Comparison of ENCODE assay signal across 9 mouse cellular contexts in genomic region chr3:108158383-108159037, GRCm38 (mm10). TPM values are rescaled to one million over a fixed set of nuclear protein-coding genes. Genes with fewer than 3 reads are reported as not detected.
DNase-seq lines count a peak whose midpoint lies in the region; ATAC-seq lines count a peak whose summit lies in the region.
"Had no signal": no experiment of that assay in that cellular context is flagged by ENCODE, and none has a peak within 500 bp of the region (broad histone marks: within the 10 kb centered on the region; RNA-seq: fewer than 3 reads in every experiment).

No protein-coding gene starts in this region.

- ATAC-seq in forebrain, embryonic 12.5 days (ENCODE audit: low FRiP score), result peak; percentile 39; the same call in 1 of the 2 replicates
- peak; percentile 69 for ATAC-seq in heart, embryonic 12.5 days (ENCODE audit: insufficient number of reproducible peaks, low FRiP score)

- no peak overlapping the region for H3K4me2 ChIP-seq in forebrain, embryonic 12.5 days
- peak overlapping the region; percentile 59 for H3K4me2 ChIP-seq in heart, embryonic 12.5 days

- H3K9ac ChIP-seq in forebrain, embryonic 12.5 days, result no peak overlapping the region
- peak overlapping the region; percentile 35; the same call in 1 of the 2 replicates for H3K9ac ChIP-seq in heart, embryonic 12.5 days

- DNase-seq in left cerebral cortex, adult 18-20 months (ENCODE audit: low spot score in 2 of 2), result peak; percentile 54 to 70
- peak; percentile 83 for DNase-seq in right cerebral cortex, adult 18-20 months
- no peak for DNase-seq in kidney, postnatal 10 days
- DNase-seq in adrenal gland, adult 18-20 months (ENCODE audit: low spot score in 2 of 2), result no peak
- DNase-seq in MN1 (ENCODE audit: low spot score), result no peak

- H3K4me1 ChIP-seq in forebrain, embryonic 12.5 days, result peaks cover 20% of the 10 kb centered on the region
- peaks cover 29% of the 10 kb centered on the region for H3K4me1 ChIP-seq in heart, embryonic 12.5 days (replicated peaks)

- no peaks in the 10 kb centered on the region for H3K36me3 ChIP-seq in forebrain, embryonic 12.5 days (replicated peaks)
- H3K36me3 ChIP-seq in heart, embryonic 12.5 days, result no peaks in the 10 kb centered on the region

- no peaks in the 10 kb centered on the region; the same call in 1 of the 2 replicates for H3K27me3 ChIP-seq in forebrain, embryonic 12.5 days
- no peaks in the 10 kb centered on the region for H3K27me3 ChIP-seq in heart, embryonic 12.5 days (replicated peaks)

- no peaks in the 10 kb centered on the region for H3K9me3 ChIP-seq in forebrain, embryonic 12.5 days
- H3K9me3 ChIP-seq in heart, embryonic 12.5 days (replicated peaks), result no peaks in the 10 kb centered on the region

- 52% methylated on average over 9 of the region's 9 CpGs for WGBS in forebrain, embryonic 12.5 days
- WGBS in heart, embryonic 12.5 days, result 37% methylated on average over 9 of the region's 9 CpGs

- H3K27ac ChIP-seq in forebrain, embryonic 12.5 days, result peak overlapping the region; percentile 62
- peak overlapping the region; percentile 66 for H3K27ac ChIP-seq in heart, embryonic 12.5 days (ENCODE audit: poor library complexity, severe bottlenecking)

- H3K4me3 ChIP-seq in forebrain, embryonic 12.5 days (replicated peaks), result no peak overlapping the region
- no peak overlapping the region for H3K4me3 ChIP-seq in heart, embryonic 12.5 days
- H3K4me3 ChIP-seq: erythroblast, embryonic 14.5 days had no signal

RNA-seq across cellular contexts. Expression of gene Gpr61, which starts 3.8 kb away (rescaled TPM):
- 0.44 and 0.63 TPM in 2 replicates for polyA plus RNA-seq in forebrain, embryonic 12.5 days (2016; fragmentation: Nextera tagmentation; extraction: Ambion mirVana)
- 0.19 and 0.27 TPM in 2 replicates for polyA plus RNA-seq in heart, embryonic 12.5 days (2016; fragmentation: Nextera tagmentation; extraction: Ambion mirVana)
- 10 to 100 TPM; 18.4 to 22.3 TPM for total RNA-seq in left cerebral cortex, adult 18-20 months (2021)
- total RNA-seq in adrenal gland, adult 18-20 months (2021), result under 1 TPM; 0.19 to 0.23 TPM
- total RNA-seq: liver, adult 2 months had no signal
- polyA plus RNA-seq: erythroblast, embryonic 14.5 days; liver, adult 2 months had no signal

RNA-seq across cellular contexts. Expression of gene Gnai3, which starts 12.6 kb away (rescaled TPM):
- 198 and 205 TPM in 2 replicates for polyA plus RNA-seq in forebrain, embryonic 12.5 days (2016; fragmentation: Nextera tagmentation; extraction: Ambion mirVana)
- polyA plus RNA-seq in heart, embryonic 12.5 days (2016; fragmentation: Nextera tagmentation; extraction: Ambion mirVana), result 94.9 and 97.0 TPM in 2 replicates
- total RNA-seq in left cerebral cortex, adult 18-20 months (2021), result 10 to 100 TPM; 29.0 to 30.4 TPM
- total RNA-seq in adrenal gland, adult 18-20 months (2021), result 100 to 1,000 TPM; 160 to 166 TPM

RNA-seq across cellular contexts. Expression of gene Amigo1, which starts 27.6 kb away (rescaled TPM):
- 7.5 and 8.9 TPM in 2 replicates for polyA plus RNA-seq in forebrain, embryonic 12.5 days (2016; fragmentation: Nextera tagmentation; extraction: Ambion mirVana)
- 4.5 and 5.0 TPM in 2 replicates for polyA plus RNA-seq in heart, embryonic 12.5 days (2016; fragmentation: Nextera tagmentation; extraction: Ambion mirVana)
- 10 to 100 TPM; 78.2 to 79.7 TPM for total RNA-seq in left cerebral cortex, adult 18-20 months (2021)
- 10 to 100 TPM; 23.1 to 23.5 TPM for total RNA-seq in adrenal gland, adult 18-20 months (2021)

RNA-seq across cellular contexts. Expression of gene Cyb561d1, which starts 42.5 kb away (rescaled TPM):
- polyA plus RNA-seq in forebrain, embryonic 12.5 days (2016; fragmentation: Nextera tagmentation; extraction: Ambion mirVana), result 4.3 and 5.6 TPM in 2 replicates
- polyA plus RNA-seq in heart, embryonic 12.5 days (2016; fragmentation: Nextera tagmentation; extraction: Ambion mirVana), result 3.4 and 3.7 TPM in 2 replicates
- total RNA-seq in left cerebral cortex, adult 18-20 months (2021), result 10 to 100 TPM; 20.6 to 21.4 TPM
- total RNA-seq in adrenal gland, adult 18-20 months (2021), result 1 to 10 TPM; 7.3 to 8.6 TPM

RNA-seq across cellular contexts. Expression of gene Atxn7l2, which starts 52.2 kb away (rescaled TPM):
- 24.0 and 28.1 TPM in 2 replicates for polyA plus RNA-seq in forebrain, embryonic 12.5 days (2016; fragmentation: Nextera tagmentation; extraction: Ambion mirVana)
- polyA plus RNA-seq in heart, embryonic 12.5 days (2016; fragmentation: Nextera tagmentation; extraction: Ambion mirVana), result 8.9 and 9.1 TPM in 2 replicates
- total RNA-seq in left cerebral cortex, adult 18-20 months (2021), result 10 to 100 TPM; 22.9 to 27.9 TPM
- 1 to 10 TPM; 8.2 to 8.5 TPM for total RNA-seq in adrenal gland, adult 18-20 months (2021)

Comparison
In these comparisons a context has a peak if more than half of its experiments do, and no peak if none do; other contexts are left out.
1. DNase-seq: peak in left cerebral cortex, adult 18-20 months (2 of 2) and right cerebral cortex, adult 18-20 months (single experiment); none in kidney, postnatal 10 days (single experiment), adrenal gland, adult 18-20 months (0 of 2) and MN1 (single experiment).
2. RNA of gene Gpr61, which starts 3.8 kb away (total RNA-seq): 18.4 to 22.3 TPM in left cerebral cortex, adult 18-20 months; 0.19 to 0.23 TPM in adrenal gland, adult 18-20 months; every median in the first group is over 10 times any median in the second.
3. RNA of gene Gnai3, which starts 12.6 kb away (total RNA-seq): 160 to 166 TPM in adrenal gland, adult 18-20 months; 29.0 to 30.4 TPM in left cerebral cortex, adult 18-20 months; every median in the first group is over 4 times any median in the second.